Mouse (Mus musculus): Measurements from ENCODE around the gene Iffo2.

DNA sequence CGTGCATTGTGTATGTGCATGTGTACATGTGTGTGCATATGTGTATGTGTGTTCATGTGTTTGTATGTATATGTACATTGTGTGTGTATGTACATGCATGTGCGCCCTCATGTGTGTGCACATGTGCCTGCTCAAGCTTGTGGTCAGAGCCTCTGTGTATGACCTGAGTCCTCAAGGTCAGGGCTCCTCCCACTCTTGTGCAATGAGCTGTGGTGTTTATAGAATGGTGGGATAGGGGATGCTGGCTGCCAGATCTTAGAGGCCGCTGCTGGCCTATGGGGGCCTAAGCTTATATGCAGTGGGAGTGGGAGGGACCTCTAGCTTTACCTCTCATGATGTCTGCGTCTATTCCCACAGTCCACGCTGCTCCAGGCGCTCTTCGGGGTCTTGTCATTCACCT, 55.4 kb downstream of the Iffo2 start:
- TF ChIP-seq CTCF (IDR thresholded peaks at IDR 0.05; ENCODE audit: low read depth), result no peak
- no peak for TF ChIP-seq EP300 (IDR thresholded peaks at IDR 0.05; ENCODE audit: low read depth)

All from liver, embryonic 14.5 days (tissue).